Mouse (Mus musculus) macrophage (primary cell): Measurements from ENCODE around the gene Ncoa4. TPM values are rescaled to one million over a fixed set of nuclear protein-coding genes. Genes with fewer than 3 reads are reported as not detected.
"Not testable (repeated sequence)": the region's sequence is repeated elsewhere in the genome, so short reads cannot be mapped to it uniquely, and the experiment has no call there.

Experiments used
- H3K27ac ChIP-seq: fragments of 350-480 bp; formaldehyde crosslinking; 2 replicates; pipeline ENCODE4 v1.9.0; 2021
- H3K36me3 ChIP-seq: fragments of 350-480 bp; formaldehyde crosslinking; 2 replicates; pipeline ENCODE4 v1.9.0; 2021; ENCODE audit errors: inconsistent target
- H3K4me3 ChIP-seq: fragments of 350-480 bp; formaldehyde crosslinking; 2 replicates; pipeline ENCODE4 v1.9.0; 2021; ENCODE audit errors: inconsistent target
- H3K79me2 ChIP-seq: fragments of 350-480 bp; formaldehyde crosslinking; 2 replicates; pipeline ENCODE4 v1.9.0; 2021; ENCODE audit errors: inconsistent target
- WGBS: methylation state at CpG from one replicate; pipeline ENCODE4 v1.1.7; 2026; ENCODE audit warnings: inconsistent platforms; ENCODE audit not compliant: missing documents; 5-methylcytosine and 5-hydroxymethylcytosine counted together
- polyA plus RNA-seq: library from polyadenylated mRNA; stranded (reverse); fragments of 250-400 nt; gene quantifications from 3 replicates; pipeline ENCODE4 v1.2.4, GENCODE M21; 2018; ENCODE audit warnings: inconsistent platforms
- total RNA-seq, 78 experiments: library from RNA; depleted of rRNA; stranded (reverse); fragments of 250-400 nt; gene quantifications; 1 replicate in 9 of 78; 2 replicates in 24 of 78; 3 replicates in 43 of 78; 4 replicates in 2 of 78; pipeline ENCODE4 v1.2.4; 2018; ENCODE audit warnings: inconsistent platforms in 56 of 78

Ncoa4 gene
- 100 to 1,000 TPM in 19 of 26 experiments, 10 to 100 TPM in 7; 23.1 to 410 (median 178) TPM for total RNA-seq (2018; cell fraction: chromatin; rRNA removed)
- total RNA-seq (2018; cell fraction: cytosol; rRNA removed), result 100 to 1,000 TPM; 226 to 709 (median 397) TPM
- 100 to 1,000 TPM in 24 of 26 experiments, 10 to 100 TPM in 2; 66.8 to 415 (median 233) TPM for total RNA-seq (2018; cell fraction: nucleus; rRNA removed)
- 137 to 536 TPM (median 493 TPM) in 3 replicates for polyA plus RNA-seq

DNA sequence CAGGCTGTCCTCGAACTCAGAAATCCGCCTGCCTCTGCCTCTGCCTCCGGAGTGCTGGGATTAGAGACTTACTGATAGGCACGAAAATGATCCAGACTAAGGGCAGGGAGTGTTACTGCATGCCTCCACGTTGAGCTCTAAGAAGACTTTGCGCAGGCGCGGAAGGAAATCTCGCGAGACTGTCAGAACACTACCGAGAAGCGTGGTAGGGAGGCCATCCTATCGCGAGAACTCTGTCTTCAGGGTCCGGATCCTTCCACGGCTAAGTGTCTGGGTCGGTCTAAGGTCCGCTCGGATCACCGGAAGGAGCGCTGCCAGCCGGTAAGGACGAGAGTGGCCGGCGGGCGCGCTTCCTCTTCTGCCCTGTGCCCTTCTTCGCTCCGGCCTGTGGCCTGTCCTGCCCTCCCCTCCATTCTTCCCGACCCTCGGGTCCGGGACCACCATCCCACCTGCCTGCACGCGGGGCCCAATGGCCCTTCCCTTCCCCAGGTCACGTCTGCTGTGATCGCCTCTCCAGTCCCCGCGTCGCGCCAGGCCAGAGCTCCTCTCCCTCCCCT is at the start of gene Ncoa4:
TSS of gene Ncoa4 (plus strand) at position 176 of the 557 bp plus-strand sequence.
- peak within 1 kb of the TSS; percentile 91 for H3K27ac ChIP-seq
- peak within 1 kb of the TSS; percentile 93 for H3K4me3 ChIP-seq
- under 1% methylated on average over 39 of the region's 40 CpGs for WGBS

DNA sequence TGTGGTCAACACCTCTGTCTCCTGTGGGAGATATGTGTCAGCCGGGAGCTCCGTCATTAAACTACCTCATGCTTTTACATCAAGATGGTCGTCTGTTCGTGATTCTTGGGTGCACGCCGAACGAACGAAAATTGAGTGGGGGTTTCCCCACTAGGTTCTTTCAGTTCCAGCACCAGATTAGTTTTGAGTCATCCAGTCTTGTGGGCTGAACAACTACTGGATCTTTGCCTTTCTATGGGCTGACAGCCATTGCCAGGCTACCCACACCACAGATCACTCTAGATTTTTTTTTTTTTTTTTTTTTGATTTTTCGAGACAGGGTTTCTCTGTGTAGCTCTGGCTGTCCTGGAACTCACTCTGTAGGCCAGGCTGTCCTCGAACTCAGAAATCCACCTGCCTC is 47.5 kb upstream of the Ncoa4 start:
- not testable (repeated sequence) for H3K4me3 ChIP-seq, H3K79me2 ChIP-seq, H3K27ac ChIP-seq, H3K36me3 ChIP-seq
- WGBS, result over 99% methylated on average over 9 of the region's 10 CpGs

More for the DNA sequence above, at the start of gene Ncoa4:
- peaks cover 49% of the 10 kb centered on the region for H3K79me2 ChIP-seq
- H3K36me3 ChIP-seq, result no peaks in the 10 kb centered on the region

DNA sequence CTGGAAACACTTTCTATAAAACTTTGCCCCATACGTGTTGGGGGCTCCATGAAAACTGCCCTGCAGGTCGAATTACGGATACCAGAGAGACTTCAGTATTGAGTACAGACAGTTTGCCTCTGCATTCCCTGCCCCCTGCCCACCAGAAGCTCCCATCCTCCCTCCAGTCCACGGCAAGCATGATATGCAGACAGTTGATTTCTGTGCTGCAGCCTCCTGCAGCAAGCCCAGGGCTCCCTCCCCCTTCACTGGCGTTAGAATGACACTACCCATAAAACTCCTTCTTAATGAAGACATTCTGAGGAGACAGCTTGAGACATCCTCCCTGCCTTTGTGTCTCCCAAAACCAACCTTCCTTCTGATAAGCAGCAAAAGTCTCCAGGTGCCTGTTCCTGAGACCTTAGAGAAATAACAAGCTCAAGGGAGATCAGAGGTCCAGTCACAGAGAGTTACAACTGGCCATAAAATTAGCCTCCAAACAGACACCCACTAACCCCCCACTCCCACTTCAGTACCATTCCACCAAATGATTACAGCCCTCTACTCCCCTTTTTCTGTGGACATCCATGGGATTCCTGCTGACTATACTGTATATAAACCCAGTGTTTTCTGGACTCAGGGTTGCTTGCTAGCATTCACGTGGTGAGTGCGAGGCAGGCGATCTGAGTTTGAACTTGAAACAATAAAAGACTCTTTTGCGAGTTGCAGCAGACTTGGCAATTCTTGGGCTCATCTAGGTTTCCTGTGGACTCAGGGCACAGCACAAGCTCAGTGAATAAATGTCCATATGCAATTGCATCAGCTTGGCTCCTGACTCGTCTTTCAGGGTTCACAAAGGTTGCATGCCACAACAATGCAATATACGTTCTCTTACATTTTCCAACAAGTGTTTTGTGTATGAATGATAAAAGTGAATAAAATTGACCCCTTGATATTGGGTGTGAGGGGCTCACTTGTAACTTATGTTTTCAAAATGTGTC is 38.4 kb upstream of the Ncoa4 start:
- H3K79me2 ChIP-seq, result no peaks in the 10 kb centered on the region
- no peak overlapping the region for H3K4me3 ChIP-seq
- no peaks in the 10 kb centered on the region for H3K36me3 ChIP-seq
- 81% methylated on average over 11 of the region's 11 CpGs for WGBS
- no peak overlapping the region for H3K27ac ChIP-seq

DNA sequence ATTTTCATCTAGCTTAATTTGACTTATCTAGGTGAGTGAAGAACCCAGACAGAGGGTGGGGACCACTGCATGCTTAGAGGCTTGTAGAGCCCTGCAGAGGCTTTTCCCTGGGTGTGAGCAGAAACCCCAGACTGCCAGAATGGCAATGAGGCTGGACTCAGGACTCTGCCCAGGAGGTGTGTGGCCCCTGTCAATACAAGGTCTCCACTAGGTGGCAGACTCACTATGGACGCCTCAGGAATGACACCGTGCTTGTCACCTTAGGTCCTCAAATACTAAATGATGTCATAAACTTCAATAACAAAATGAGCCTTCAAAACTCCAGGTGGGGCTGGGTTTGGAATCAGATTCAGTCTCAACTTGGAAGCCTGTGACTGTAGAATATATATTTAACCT is 37.7 kb upstream of the Ncoa4 start:
- H3K27ac ChIP-seq, result no peak overlapping the region
- no peak overlapping the region for H3K4me3 ChIP-seq
- WGBS, result 0% methylated on average over 2 of the region's 2 CpGs
- no peaks in the 10 kb centered on the region for H3K79me2 ChIP-seq
- no peaks in the 10 kb centered on the region for H3K36me3 ChIP-seq

DNA sequence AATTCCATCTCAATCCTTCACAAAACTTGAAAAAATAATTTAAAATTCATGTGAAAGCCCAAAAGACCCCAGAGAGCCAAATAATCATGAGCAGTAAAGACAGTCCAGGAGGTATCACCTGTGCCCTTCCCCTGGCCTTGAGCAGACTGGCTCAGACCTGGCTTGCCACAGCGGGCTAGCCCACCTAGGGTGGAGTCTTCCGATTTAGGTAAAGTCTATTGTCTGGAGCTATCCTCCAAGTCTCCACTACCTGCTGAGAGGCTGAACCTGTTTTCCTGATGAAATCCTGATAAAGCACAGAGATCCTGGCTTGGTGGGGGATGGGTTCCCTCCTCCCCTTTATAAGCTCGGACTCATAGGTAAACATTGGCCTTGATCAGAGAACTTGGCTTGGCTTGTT is 35.4 kb upstream of the Ncoa4 start:
- H3K4me3 ChIP-seq, result no peak overlapping the region
- 97% methylated on average over 3 of the region's 3 CpGs for WGBS
- H3K36me3 ChIP-seq, result no peaks in the 10 kb centered on the region
- no peak overlapping the region for H3K27ac ChIP-seq
- no peaks in the 10 kb centered on the region for H3K79me2 ChIP-seq

DNA sequence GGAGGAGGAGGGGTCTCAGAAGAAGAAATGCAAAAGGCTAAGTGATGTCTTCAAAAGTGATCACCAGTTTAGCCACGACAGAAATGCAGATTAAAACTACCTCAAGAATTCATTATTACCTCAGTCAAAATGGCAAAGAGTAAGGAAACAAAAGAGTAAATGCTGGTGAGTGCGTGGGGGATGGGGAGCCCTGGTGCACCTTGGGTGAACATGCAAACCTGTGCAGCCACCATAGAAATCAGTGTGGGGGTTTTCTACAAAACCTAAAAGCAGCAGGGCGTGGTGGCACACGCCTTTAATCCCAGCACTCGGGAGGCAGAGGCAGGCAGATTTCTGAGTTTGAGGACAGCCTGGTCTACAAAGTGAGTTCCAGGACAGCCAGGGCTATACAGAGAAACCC is 34.4 kb upstream of the Ncoa4 start:
- not testable (repeated sequence) for H3K27ac ChIP-seq, H3K4me3 ChIP-seq, H3K36me3 ChIP-seq, H3K79me2 ChIP-seq
- 88% methylated on average over 5 of the region's 5 CpGs for WGBS

DNA sequence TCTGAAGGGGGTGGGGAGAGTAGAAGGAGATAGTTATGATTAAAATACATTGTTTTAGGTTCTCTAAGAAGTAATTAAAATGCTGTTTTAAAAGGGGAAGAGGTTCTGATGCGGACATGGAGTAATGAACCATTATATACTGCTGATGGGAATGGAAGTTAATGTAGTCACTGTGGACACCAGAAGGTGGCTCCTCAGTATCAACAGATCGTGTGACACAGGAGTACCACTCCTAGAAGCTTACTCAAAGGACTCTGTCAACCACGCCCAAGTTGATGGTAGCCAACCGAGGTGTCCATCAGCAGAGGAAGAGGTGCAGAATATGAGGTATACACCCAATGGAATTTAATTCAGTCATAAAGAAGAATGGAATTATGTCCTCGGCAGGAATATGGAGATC is 31.3 kb upstream of the Ncoa4 start:
- Histone ChIP-seq H3K79me2 (no peaks in the 10 kb centered on the region), H3K36me3 (no peaks in the 10 kb centered on the region), H3K4me3 (no peak overlapping the region), H3K27ac (no peak overlapping the region)
- 58% methylated on average over 5 of the region's 5 CpGs for WGBS

DNA sequence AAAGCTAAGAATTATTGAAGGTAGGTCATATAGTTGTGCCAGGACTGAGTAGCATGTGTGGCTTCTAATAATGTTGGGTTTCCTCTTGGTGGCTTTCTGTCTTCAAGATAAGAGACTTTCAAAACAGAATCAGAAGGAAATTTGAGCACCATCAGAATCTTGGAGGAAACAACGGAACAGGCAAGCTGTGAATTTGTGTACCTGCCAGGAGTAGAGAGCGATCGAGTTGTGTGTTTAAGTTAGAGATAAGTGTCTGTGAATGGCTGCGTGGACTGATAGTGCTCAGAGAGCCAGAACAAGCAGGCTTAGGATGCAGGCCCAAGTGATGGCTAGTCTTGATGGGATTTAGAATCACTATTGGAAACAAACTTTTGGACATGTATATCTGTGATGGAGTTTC is 27.8 kb upstream of the Ncoa4 start:
- WGBS, result 14% methylated on average over 4 of the region's 4 CpGs

DNA sequence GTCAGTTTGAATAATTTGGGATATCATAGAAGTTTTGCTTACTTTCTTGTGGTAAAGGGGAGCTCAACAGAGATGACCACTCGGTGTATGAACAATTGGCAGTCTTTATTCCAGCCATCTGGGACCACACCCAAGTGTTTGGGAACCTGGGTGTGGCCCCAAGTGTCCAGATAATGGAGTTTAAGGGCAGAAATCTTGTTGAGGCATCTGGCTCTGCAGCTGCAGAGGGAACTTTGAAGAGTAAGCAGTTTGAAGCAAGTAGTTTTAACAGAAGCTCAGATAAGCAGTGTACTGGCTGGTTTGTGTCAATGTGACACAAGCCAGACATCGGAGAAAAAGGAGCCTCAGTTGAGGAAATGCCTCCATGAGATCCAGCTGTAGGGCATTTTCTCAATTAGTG is 25.4 kb upstream of the Ncoa4 start:
- H3K27ac ChIP-seq, result no peak overlapping the region
- WGBS, result 76% methylated on average over 2 of the region's 2 CpGs
- H3K79me2 ChIP-seq, result no peaks in the 10 kb centered on the region
- no peaks in the 10 kb centered on the region for H3K36me3 ChIP-seq
- no peak overlapping the region for H3K4me3 ChIP-seq

More for the DNA sequence above, 27.8 kb upstream of the Ncoa4 start:
- no peaks in the 10 kb centered on the region for H3K36me3 ChIP-seq
- no peak overlapping the region for H3K4me3 ChIP-seq
- no peak overlapping the region for H3K27ac ChIP-seq
- H3K79me2 ChIP-seq, result no peaks in the 10 kb centered on the region

DNA sequence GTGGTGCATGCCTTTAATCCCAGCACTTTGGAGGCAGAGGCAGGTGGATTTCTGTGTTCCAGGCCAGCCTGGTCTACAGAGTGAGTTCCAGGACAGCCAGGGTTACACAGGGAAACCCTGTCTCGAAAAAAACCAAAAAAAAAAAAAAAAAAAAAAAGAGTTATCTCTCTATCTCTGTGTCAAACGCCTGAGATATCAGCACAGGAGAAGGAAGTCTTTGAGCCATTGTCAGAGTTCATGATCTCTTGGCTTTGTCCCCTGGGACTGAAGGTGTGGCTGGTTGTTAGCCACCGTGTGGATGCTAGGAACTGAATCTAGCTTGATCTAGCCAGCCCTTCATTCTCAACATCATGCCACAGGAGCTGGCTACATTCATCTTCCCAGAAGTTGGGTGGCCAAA is 23.2 kb upstream of the Ncoa4 start:
- not testable (repeated sequence) for H3K4me3 ChIP-seq, H3K36me3 ChIP-seq, H3K27ac ChIP-seq, H3K79me2 ChIP-seq
- WGBS, result 66% methylated on average over 2 of the region's 3 CpGs

DNA sequence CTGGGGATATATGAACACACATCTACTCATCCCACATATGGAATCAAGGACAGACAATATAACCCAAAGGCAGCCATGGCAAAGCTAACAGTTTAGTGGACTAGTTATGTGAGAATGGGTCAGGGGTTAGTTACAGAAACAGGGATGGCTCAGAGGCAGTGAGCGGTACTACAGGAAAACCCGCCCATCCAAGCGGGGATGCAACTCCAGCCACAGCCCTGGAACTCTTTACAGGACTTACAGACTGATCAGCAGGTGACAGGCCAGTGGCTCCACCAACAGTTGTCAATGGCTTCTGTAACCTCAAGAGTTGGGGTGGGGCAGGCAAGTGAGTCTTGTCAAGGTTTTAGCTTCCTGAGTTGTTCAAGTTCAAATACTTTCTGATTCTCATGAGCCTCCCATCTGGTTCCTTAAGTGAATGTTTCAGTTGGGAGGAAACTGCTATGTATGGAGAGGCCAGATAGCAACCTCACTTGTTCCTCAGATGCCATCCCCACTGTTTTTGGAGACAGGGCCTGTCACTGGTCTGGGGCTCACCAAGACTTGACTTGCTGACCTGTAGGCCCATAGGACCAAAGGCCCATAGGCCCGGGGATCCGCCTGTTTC is 19.2 kb upstream of the Ncoa4 start:
- 97% methylated on average over 5 of the region's 5 CpGs for WGBS
- no peaks in the 10 kb centered on the region for H3K79me2 ChIP-seq
- no peak overlapping the region for H3K27ac ChIP-seq
- no peak overlapping the region for H3K4me3 ChIP-seq
- H3K36me3 ChIP-seq, result no peaks in the 10 kb centered on the region

DNA sequence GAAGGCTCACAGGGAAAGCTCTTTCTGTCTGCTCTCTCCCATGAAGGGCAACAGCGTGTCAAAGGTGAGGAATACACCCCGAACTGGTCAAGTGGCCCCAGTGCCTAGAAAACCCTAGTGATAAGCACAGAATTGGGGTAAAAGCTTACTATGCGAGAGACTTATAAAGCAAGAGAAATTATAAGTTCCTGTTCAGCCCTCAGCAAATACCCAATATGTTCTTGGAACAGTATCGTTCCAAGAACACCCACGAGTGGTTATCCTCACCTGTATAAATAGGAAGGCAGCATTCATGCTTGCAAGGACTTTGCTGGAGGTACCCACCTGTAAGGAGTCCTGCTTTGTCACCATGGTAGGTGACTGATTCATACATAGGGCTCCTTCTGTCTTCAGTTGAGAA is 17.9 kb upstream of the Ncoa4 start, which contains the start of gene Msmb:
TSS of gene Msmb (plus strand) at position 301 of the 400 bp plus-strand sequence.
- Histone ChIP-seq H3K79me2 (no peaks in the 10 kb centered on the region), H3K27ac (no peak within 1 kb of the TSS), H3K4me3 (no peak within 1 kb of the TSS), H3K36me3 (no peaks in the 10 kb centered on the region)
- WGBS, result 90% methylated on average over 5 of the region's 5 CpGs

DNA sequence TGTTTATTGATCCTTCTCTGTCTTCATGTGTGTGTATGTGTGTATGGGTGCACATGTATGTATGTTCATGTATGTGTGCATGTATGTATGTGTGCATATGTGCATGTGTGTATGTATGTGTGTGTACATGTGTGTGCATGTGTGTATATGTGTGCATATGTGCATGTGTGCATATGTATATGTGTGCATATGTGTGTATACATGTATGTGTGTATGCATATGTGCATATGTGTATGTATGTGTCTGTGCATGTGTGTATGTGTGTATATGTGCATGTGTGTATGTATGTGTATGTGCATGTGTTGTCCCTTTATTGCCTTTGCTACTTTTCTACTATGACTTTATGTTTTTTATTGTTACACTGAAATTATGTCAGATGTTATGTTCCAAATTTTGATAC is 14.9 kb upstream of the Ncoa4 start:
- Histone ChIP-seq H3K4me3 (no peak overlapping the region), H3K27ac (no peak overlapping the region), H3K36me3 (no peaks in the 10 kb centered on the region), H3K79me2 (no peaks in the 10 kb centered on the region)

DNA sequence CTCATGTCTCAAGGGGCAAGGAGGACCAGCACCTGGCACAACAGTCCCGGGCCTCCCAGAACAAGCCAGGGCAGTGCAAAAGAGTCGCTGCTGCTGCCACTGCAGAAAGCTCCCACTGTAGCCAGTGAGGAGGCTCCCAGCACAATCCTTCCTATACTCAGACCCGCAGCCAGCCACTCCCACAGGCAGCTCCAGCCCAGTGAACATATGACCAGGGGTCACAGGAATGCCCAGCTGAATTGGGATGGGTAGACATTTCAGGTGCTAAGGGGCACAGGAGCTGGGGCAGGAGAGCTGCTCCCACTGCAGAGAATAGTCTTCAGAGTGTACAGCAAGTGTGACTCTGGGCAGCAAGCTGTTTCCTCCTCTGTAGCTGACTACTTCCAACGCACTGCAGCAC is 14.3 kb upstream of the Ncoa4 start:
- H3K36me3 ChIP-seq, result no peaks in the 10 kb centered on the region
- no peak overlapping the region for H3K27ac ChIP-seq
- H3K4me3 ChIP-seq, result no peak overlapping the region
- 78% methylated on average over 4 of the region's 4 CpGs for WGBS
- H3K79me2 ChIP-seq, result no peaks in the 10 kb centered on the region
